Mouse (Mus musculus): ENCODE data around the gene Sh3pxd2a.

Sh3pxd2a gene

GRCm38 (mm10) chr19:47233087-47233486 is 231.1 kb downstream of the Sh3pxd2a start:
- DNase-seq (ENCODE audit: low read depth, low spot score) = no peak

- DNase-seq (ENCODE audit: low read depth, low spot score) = no peak
Observed at GRCm38 (mm10) chr19:47232077-47232865, 231.9 kb downstream of the Sh3pxd2a start.

GRCm38 (mm10) chr19:47231389-47231788 is 232.8 kb downstream of the Sh3pxd2a start:
- no peak for DNase-seq (ENCODE audit: low read depth, low spot score)

- no peak for DNase-seq (ENCODE audit: low read depth, low spot score)
Observed at GRCm38 (mm10) chr19:47230682-47231081, 233.5 kb downstream of the Sh3pxd2a start.

- no peak for DNase-seq (ENCODE audit: low read depth, low spot score)
Observed at GRCm38 (mm10) chr19:47230082-47230481, 234.1 kb downstream of the Sh3pxd2a start.

- no peak for DNase-seq (ENCODE audit: low read depth, low spot score)
Observed at GRCm38 (mm10) chr19:47229461-47229860, 234.7 kb downstream of the Sh3pxd2a start.

- DNase-seq (ENCODE audit: low read depth, low spot score) = no peak
Observed at GRCm38 (mm10) chr19:47228725-47229252, 235.4 kb downstream of the Sh3pxd2a start.

GRCm38 (mm10) chr19:47225791-47226190 is 238.4 kb downstream of the Sh3pxd2a start:
- DNase-seq (ENCODE audit: low read depth, low spot score) = no peak

- no peak for DNase-seq (ENCODE audit: low read depth, low spot score)
Observed at GRCm38 (mm10) chr19:47224743-47225142, 239.5 kb downstream of the Sh3pxd2a start.

GRCm38 (mm10) chr19:47222841-47223557 is 241.2 kb downstream of the Sh3pxd2a start:
- DNase-seq (ENCODE audit: low read depth, low spot score) = no peak

- DNase-seq (ENCODE audit: low read depth, low spot score) = no peak
Observed at GRCm38 (mm10) chr19:47222154-47222840, 241.9 kb downstream of the Sh3pxd2a start.

GRCm38 (mm10) chr19:47221500-47222153 is 242.6 kb downstream of the Sh3pxd2a start:
- DNase-seq (ENCODE audit: low read depth, low spot score) = no peak

GRCm38 (mm10) chr19:47221006-47221405 is 243.2 kb downstream of the Sh3pxd2a start:
- DNase-seq (ENCODE audit: low read depth, low spot score) = no peak

GRCm38 (mm10) chr19:47220232-47220631 is 244.0 kb downstream of the Sh3pxd2a start:
- no peak for DNase-seq (ENCODE audit: low read depth, low spot score)

- no peak for DNase-seq (ENCODE audit: low read depth, low spot score)
Observed at GRCm38 (mm10) chr19:47219622-47220021, 244.6 kb downstream of the Sh3pxd2a start.

GRCm38 (mm10) chr19:47216766-47217165 is 247.4 kb downstream of the Sh3pxd2a start:
- DNase-seq (ENCODE audit: low read depth, low spot score) = no peak

GRCm38 (mm10) chr19:47213470-47213869 is 250.7 kb downstream of the Sh3pxd2a start:
- DNase-seq (ENCODE audit: low read depth, low spot score) = peak; percentile 20

- DNase-seq (ENCODE audit: low read depth, low spot score) = no peak
Observed at GRCm38 (mm10) chr19:47212401-47212800, 251.8 kb downstream of the Sh3pxd2a start.

GRCm38 (mm10) chr19:47211609-47212312 is 252.4 kb downstream of the Sh3pxd2a start:
- DNase-seq (ENCODE audit: low read depth, low spot score) = no peak

- no peak for DNase-seq (ENCODE audit: low read depth, low spot score)
Observed at GRCm38 (mm10) chr19:47210432-47210831, 253.8 kb downstream of the Sh3pxd2a start.
